Mouse (Mus musculus) neural tube, embryonic 13.5 days (tissue): Measurements from ENCODE around the gene Gm9602. TPM values are rescaled to one million over a fixed set of nuclear protein-coding genes. Genes with fewer than 3 reads are reported as not detected.
"Not testable (repeated sequence)": the region's sequence is repeated elsewhere in the genome, so short reads cannot be mapped to it uniquely, and the experiment has no call there.

Experiments
- ATAC-seq: fragments of 200-750 bp; cut with Nextera tagmentation; 2 replicates; pipeline ENCODE4 v1.8.0; 2017; ENCODE audit warnings: low read depth, mild to moderate bottlenecking, moderate TSS enrichment, moderate library complexity
- H3K27ac ChIP-seq: fragments of 300-500 bp; sonication (generic); replicated peaks from 2 replicates; pipeline ENCODE4 v1.5.1; 2015; ENCODE audit warnings: moderate library complexity, mild to moderate bottlenecking, inconsistent platforms
- H3K27me3 ChIP-seq: fragments of 300-500 bp; sonication (generic); 2 replicates; pipeline ENCODE4 v1.6.1; 2015; ENCODE audit warnings: mild to moderate bottlenecking, inconsistent platforms
- H3K36me3 ChIP-seq: fragments of 300-500 bp; sonication (generic); 2 replicates; pipeline ENCODE4 v1.6.1; 2015; ENCODE audit warnings: mild to moderate bottlenecking, inconsistent platforms
- H3K4me1 ChIP-seq: fragments of 300-500 bp; sonication (generic); replicated peaks from 2 replicates; pipeline ENCODE4 v1.6.1; 2015; ENCODE audit warnings: inconsistent platforms
- H3K4me2 ChIP-seq: fragments of 300-500 bp; sonication (generic); 2 replicates; pipeline ENCODE4 v1.6.1; 2015; ENCODE audit warnings: inconsistent platforms, mild to moderate bottlenecking, moderate library complexity
- H3K4me3 ChIP-seq: fragments of 300-500 bp; sonication (generic); 2 replicates; pipeline ENCODE4 v1.5.1; 2015; ENCODE audit warnings: mild to moderate bottlenecking, inconsistent platforms
- H3K9ac ChIP-seq: fragments of 300-500 bp; sonication (generic); 2 replicates; pipeline ENCODE4 v1.6.1; 2015; ENCODE audit warnings: moderate library complexity, mild to moderate bottlenecking, inconsistent platforms
- H3K9me3 ChIP-seq: fragments of 300-500 bp; sonication (generic); 2 replicates; pipeline ENCODE4 v1.6.1; 2016; ENCODE audit warnings: inconsistent platforms
- WGBS: fragments of 180-500 bp; shearing (Covaris S2); methylation state at CpG from one replicate; pipeline ENCODE4 v1.1.7; 2015; 5-methylcytosine and 5-hydroxymethylcytosine counted together
- polyA plus RNA-seq: library from polyadenylated mRNA; unstranded; fragments of >200 nt; fragmentation: Nextera tagmentation; extraction: Ambion mirVana; gene quantifications from 2 replicates; pipeline ENCODE4 v1.2.1, GENCODE M21; 2015

Gm9602 gene
- not detected in 2 replicates for polyA plus RNA-seq

GRCm38 (mm10) chr14:4776037-4776436, at the start of gene Gm9602:
Gene Gm9602 (plus strand): TSS chr14:4776337.
- not testable (repeated sequence) for H3K27me3 ChIP-seq, H3K9me3 ChIP-seq, H3K4me2 ChIP-seq, H3K27ac ChIP-seq, H3K4me3 ChIP-seq, ATAC-seq, H3K9ac ChIP-seq, H3K36me3 ChIP-seq, H3K4me1 ChIP-seq
- 75% methylated on average over 1 of the region's 2 CpGs for WGBS

- not testable (repeated sequence) for H3K36me3 ChIP-seq, H3K4me3 ChIP-seq, H3K27ac ChIP-seq, ATAC-seq, H3K27me3 ChIP-seq, H3K4me1 ChIP-seq, H3K9ac ChIP-seq, H3K4me2 ChIP-seq, H3K9me3 ChIP-seq
- WGBS, result 85% methylated on average over 6 of the region's 6 CpGs
Observed at GRCm38 (mm10) chr14:4806421-4806820, 30.3 kb downstream of the Gm9602 start.

- 100% methylated on average over 1 of the region's 7 CpGs for WGBS
- not testable (repeated sequence) for H3K27ac ChIP-seq, ATAC-seq, H3K4me3 ChIP-seq, H3K36me3 ChIP-seq, H3K4me1 ChIP-seq, H3K9me3 ChIP-seq, H3K27me3 ChIP-seq, H3K4me2 ChIP-seq, H3K9ac ChIP-seq
Observed at GRCm38 (mm10) chr14:4821950-4822349, 45.8 kb downstream of the Gm9602 start.

Other genes with a start within 250 kb of the Gm9602 start
- not detected in 2 replicates for gene Gm3047, start 220.9 kb upstream of the Gm9602 start, polyA plus RNA-seq
- gene Gm8159, start 144.0 kb upstream of the Gm9602 start, polyA plus RNA-seq, result not detected in 2 replicates
- gene Gm3239, start 112.1 kb upstream of the Gm9602 start, polyA plus RNA-seq, result 0.47 TPM in 1 of 2 replicates, not detected in the other
- gene Gm7876, start 67.1 kb upstream of the Gm9602 start, polyA plus RNA-seq, result not detected in 2 replicates
- gene Gm3252, start 49.6 kb upstream of the Gm9602 start, polyA plus RNA-seq, result 1.6 and 2.2 TPM in 2 replicates
- gene Gm3269, start 61.8 kb downstream of the Gm9602 start, polyA plus RNA-seq, result not detected in 2 replicates
- gene Gm3264, start 79.2 kb downstream of the Gm9602 start, polyA plus RNA-seq, result 2.2 and 3.2 TPM in 2 replicates
- 0.29 and 0.33 TPM in 2 replicates for gene Gm3278, start 116.1 kb downstream of the Gm9602 start, polyA plus RNA-seq
- gene Gm8297, start 207.6 kb downstream of the Gm9602 start, polyA plus RNA-seq, result not detected in 2 replicates
- 1.8 TPM in 1 of 2 replicates, not detected in the other for gene Gm3298, start 239.6 kb downstream of the Gm9602 start, polyA plus RNA-seq